Mouse (Mus musculus): Measurements from ENCODE around the gene Pafah1b2.

DNA sequence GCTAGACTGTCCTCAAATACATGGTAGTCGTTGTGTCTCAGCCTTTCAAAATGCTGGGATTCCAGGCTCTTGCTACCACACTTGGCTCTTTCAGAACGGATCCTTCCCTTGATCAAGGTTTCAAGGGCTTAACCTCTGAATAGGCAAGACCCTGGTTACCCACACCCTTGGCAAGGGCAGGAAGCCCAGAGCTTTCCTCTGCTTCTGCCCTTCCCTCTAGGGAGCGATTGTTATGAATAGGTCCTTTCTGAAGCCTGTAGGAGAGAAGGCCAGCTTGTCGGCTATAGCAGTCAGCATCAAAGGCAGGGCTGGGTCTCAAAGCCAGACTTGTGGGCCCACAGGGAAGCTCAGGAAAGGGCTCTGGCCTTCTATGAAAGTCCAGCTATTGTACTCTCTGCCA is 53.6 kb downstream of the Pafah1b2 start:
- TF ChIP-seq POLR2A (IDR thresholded peaks at IDR 0.05; ENCODE audit: insufficient read depth, low read depth, low read length), result no peak
- no peak for TF ChIP-seq CTCF (IDR thresholded peaks at IDR 0.05; ENCODE audit: insufficient read depth, low read depth, low read length)

Data from olfactory bulb, adult 2 months (tissue).